Mouse (Mus musculus) intestine, embryonic 16.5 days (tissue): Measurements from ENCODE around the gene Vil1. TPM values are rescaled to one million over a fixed set of nuclear protein-coding genes. Genes with fewer than 3 reads are reported as not detected.

Experiments used
- ATAC-seq: fragments of 200-750 bp; cut with Nextera tagmentation; 2 replicates; pipeline ENCODE4 v1.8.0; 2017; ENCODE audit warnings: moderate TSS enrichment, moderate library complexity
- H3K27ac ChIP-seq: fragments of 300-500 bp; sonication (generic); 2 replicates; pipeline ENCODE4 v1.5.1; 2014; ENCODE audit warnings: mild to moderate bottlenecking, low read length
- H3K27me3 ChIP-seq: fragments of 300-500 bp; sonication (generic); replicated peaks from 2 replicates; pipeline ENCODE4 v1.6.1; 2014; ENCODE audit warnings: low read length, control low read depth, mixed read lengths; ENCODE audit not compliant: control insufficient read depth, insufficient read depth
- H3K36me3 ChIP-seq: fragments of 300-500 bp; sonication (generic); 2 replicates; pipeline ENCODE4 v1.6.1; 2014; ENCODE audit warnings: low read length, control low read depth; ENCODE audit not compliant: control insufficient read depth, insufficient read depth
- H3K4me1 ChIP-seq: fragments of 300-500 bp; sonication (generic); 2 replicates; pipeline ENCODE4 v1.6.1; 2014; ENCODE audit warnings: low read length, control low read depth, mixed read lengths; ENCODE audit not compliant: control insufficient read depth, insufficient read depth
- H3K4me2 ChIP-seq: fragments of 300-500 bp; sonication (generic); 2 replicates; pipeline ENCODE4 v1.6.1; 2014; ENCODE audit warnings: low read depth, low read length, control low read depth
- H3K4me3 ChIP-seq: fragments of 300-500 bp; sonication (generic); 2 replicates; pipeline ENCODE4 v1.5.1; 2014; ENCODE audit warnings: mild to moderate bottlenecking, low read length
- H3K9ac ChIP-seq: fragments of 300-500 bp; sonication (generic); 2 replicates; pipeline ENCODE4 v1.6.1; 2014; ENCODE audit warnings: low read depth, low read length
- H3K9me3 ChIP-seq: fragments of 300-500 bp; sonication (generic); 2 replicates; pipeline ENCODE4 v1.6.1; 2016; ENCODE audit warnings: low read length, control low read depth; ENCODE audit not compliant: control insufficient read depth
- WGBS: fragments of 180-500 bp; shearing (Covaris S2); extraction: QIAGEN DNeasy Blood & Tissue Kit; methylation state at CpG from one replicate; pipeline ENCODE4 v1.1.7; 2014; 5-methylcytosine and 5-hydroxymethylcytosine counted together
- polyA plus RNA-seq: library from polyadenylated mRNA; unstranded; fragments of >200 nt; fragmentation: Nextera tagmentation; extraction: Ambion mirVana; gene quantifications from 2 replicates; pipeline ENCODE4 v1.2.1, GENCODE M21; 2015

Vil1 gene
- polyA plus RNA-seq, 1 experiment from 2014 or later, result 207 TPM

GRCm38 (mm10) chr1:74397919-74398451, 11.2 kb upstream of the Vil1 start:
- peak overlapping the region; percentile 88 for H3K4me2 ChIP-seq
- H3K9ac ChIP-seq, result peak overlapping the region; percentile 74
- peak overlapping the region; percentile 91 for H3K27ac ChIP-seq
- peaks cover 19% of the 10 kb centered on the region for H3K4me1 ChIP-seq
- H3K9me3 ChIP-seq, result no peaks in the 10 kb centered on the region
- H3K36me3 ChIP-seq, result peaks cover 19% of the 10 kb centered on the region
- peak overlapping the region; percentile 49 for H3K4me3 ChIP-seq
- WGBS, result 6% methylated on average over 11 of the region's 11 CpGs
- H3K27me3 ChIP-seq, result no peaks in the 10 kb centered on the region
- peak; percentile 49 for ATAC-seq

GRCm38 (mm10) chr1:74400531-74400930, 8.6 kb upstream of the Vil1 start:
- H3K4me2 ChIP-seq, result no peak overlapping the region

GRCm38 (mm10) chr1:74401015-74401702, 8.0 kb upstream of the Vil1 start:
- Histone ChIP-seq H3K9me3 (no peaks in the 10 kb centered on the region), H3K4me1 (0 out of 2 replicates have a peak, but pooled peaks cover 2% of the 10 kb centered on the region), H3K4me3 (no peak overlapping the region), H3K4me2 (no peak overlapping the region), H3K9ac (no peak overlapping the region), H3K27ac (no peak overlapping the region), H3K27me3 (no peaks in the 10 kb centered on the region), H3K36me3 (no peaks in the 10 kb centered on the region)
- no peak for ATAC-seq
- 52% methylated on average over 16 of the region's 16 CpGs for WGBS

More at GRCm38 (mm10) chr1:74400531-74400930, 8.6 kb upstream of the Vil1 start:
- 0 out of 2 replicates have a peak, but pooled peaks cover 2% of the 10 kb centered on the region for H3K4me1 ChIP-seq
- H3K27me3 ChIP-seq, result no peaks in the 10 kb centered on the region
- H3K36me3 ChIP-seq, result no peaks in the 10 kb centered on the region
- H3K9ac ChIP-seq, result no peak overlapping the region
- no peak overlapping the region for H3K27ac ChIP-seq
- no peak overlapping the region for H3K4me3 ChIP-seq
- H3K9me3 ChIP-seq, result no peaks in the 10 kb centered on the region
- no peak for ATAC-seq
- 82% methylated on average over 3 of the region's 3 CpGs for WGBS

GRCm38 (mm10) chr1:74404206-74404605, 5.0 kb upstream of the Vil1 start:
- Histone ChIP-seq H3K4me2 (no peak overlapping the region), H3K4me3 (no peak overlapping the region), H3K9ac (no peak overlapping the region), H3K27ac (no peak overlapping the region), H3K36me3 (no peaks in the 10 kb centered on the region), H3K27me3 (no peaks in the 10 kb centered on the region), H3K9me3 (no peaks in the 10 kb centered on the region), H3K4me1 (0 out of 2 replicates have a peak, but pooled peaks cover 3% of the 10 kb centered on the region)
- no peak for ATAC-seq
- 79% methylated on average over 4 of the region's 4 CpGs for WGBS

- 44% methylated on average over 2 of the region's 2 CpGs for WGBS
- Histone ChIP-seq H3K4me2 (peak overlapping the region; percentile 51), H3K27me3 (no peaks in the 10 kb centered on the region), H3K9ac (0 out of 2 replicates have a peak overlapping the region, but pooled peaks have one; percentile 24), H3K36me3 (no peaks in the 10 kb centered on the region), H3K4me1 (peaks cover 24% of the 10 kb centered on the region), H3K27ac (peak overlapping the region; percentile 68), H3K4me3 (peak overlapping the region; percentile 47), H3K9me3 (no peaks in the 10 kb centered on the region)
- 0 out of 2 replicates have a peak, but pooled peaks have one; percentile 3 for ATAC-seq
These were observed 2.7 kb downstream of the Vil1 start for GRCm38 (mm10) chr1:74411753-74412325.

- Histone ChIP-seq H3K4me1 (peaks cover 21% of the 10 kb centered on the region), H3K4me3 (peak overlapping the region; percentile 47; the same call in 1 of the 2 replicates), H3K27me3 (no peaks in the 10 kb centered on the region), H3K4me2 (peak overlapping the region; percentile 51), H3K9me3 (no peaks in the 10 kb centered on the region), H3K36me3 (no peaks in the 10 kb centered on the region), H3K9ac (peak overlapping the region; percentile 24; the same call in 1 of the 2 replicates), H3K27ac (no peak overlapping the region)
- 72% methylated on average over 8 of the region's 8 CpGs for WGBS
- ATAC-seq, result no peak
These were observed 3.5 kb downstream of the Vil1 start for GRCm38 (mm10) chr1:74412711-74413110.

GRCm38 (mm10) chr1:74415143-74415542, 6.0 kb downstream of the Vil1 start:
- WGBS, result 46% methylated on average over 4 of the region's 4 CpGs

GRCm38 (mm10) chr1:74418747-74419439, 9.7 kb downstream of the Vil1 start:
- Histone ChIP-seq H3K9ac (no peak overlapping the region), H3K36me3 (0 out of 2 replicates have a peak, but pooled peaks cover 4% of the 10 kb centered on the region), H3K4me2 (no peak overlapping the region), H3K4me3 (no peak overlapping the region), H3K9me3 (no peaks in the 10 kb centered on the region), H3K27ac (no peak overlapping the region), H3K4me1 (peaks cover 11% of the 10 kb centered on the region), H3K27me3 (no peaks in the 10 kb centered on the region)
- WGBS, result 71% methylated on average over 17 of the region's 17 CpGs
- ATAC-seq, result peak; percentile 57

More at GRCm38 (mm10) chr1:74415143-74415542, 6.0 kb downstream of the Vil1 start:
- H3K9me3 ChIP-seq, result no peaks in the 10 kb centered on the region
- H3K27ac ChIP-seq, result no peak overlapping the region
- H3K27me3 ChIP-seq, result no peaks in the 10 kb centered on the region
- H3K4me3 ChIP-seq, result no peak overlapping the region
- H3K36me3 ChIP-seq, result no peaks in the 10 kb centered on the region
- H3K4me2 ChIP-seq, result no peak overlapping the region
- no peak overlapping the region for H3K9ac ChIP-seq
- peak; percentile 58 for ATAC-seq
- H3K4me1 ChIP-seq, result peaks cover 21% of the 10 kb centered on the region

GRCm38 (mm10) chr1:74419440-74419794, 10.2 kb downstream of the Vil1 start:
- Histone ChIP-seq H3K4me2 (no peak overlapping the region), H3K9ac (no peak overlapping the region), H3K9me3 (no peaks in the 10 kb centered on the region), H3K4me1 (peaks cover 6% of the 10 kb centered on the region), H3K4me3 (no peak overlapping the region), H3K27ac (no peak overlapping the region), H3K36me3 (0 out of 2 replicates have a peak, but pooled peaks cover 4% of the 10 kb centered on the region), H3K27me3 (no peaks in the 10 kb centered on the region)
- WGBS, result 60% methylated on average over 9 of the region's 9 CpGs
- no peak for ATAC-seq
